Mouse (Mus musculus): Measurements from ENCODE around the gene Znhit1.

The Znhit1 gene

DNA sequence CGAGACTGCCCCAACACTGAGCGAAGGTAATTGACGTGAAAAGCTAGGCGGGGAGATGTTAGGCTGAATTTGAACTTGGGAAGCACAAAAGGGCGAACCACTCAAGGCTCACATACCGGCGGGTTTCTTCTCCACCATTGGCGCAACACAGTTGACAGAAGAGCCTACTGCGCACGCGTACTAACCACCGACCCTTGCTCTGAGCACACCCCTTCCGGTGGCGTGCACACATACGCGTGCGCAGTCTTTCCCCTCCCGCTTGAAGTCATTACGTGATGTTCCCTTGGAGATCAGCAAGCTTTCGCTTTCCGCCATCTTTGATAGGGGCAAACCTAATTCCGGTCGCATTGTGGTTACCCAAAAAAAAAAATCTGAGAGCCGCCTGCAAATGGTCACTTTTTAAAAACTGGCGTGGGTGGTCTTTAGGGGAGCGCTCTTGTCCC, 1.1 kb downstream of the Znhit1 start, which contains the start of gene Plod3:
Gene Plod3 (plus strand): TSS at position 325 of the 443 bp plus-strand sequence.
- peak; percentile 88 for DNase-seq (ENCODE audit: low spot score)

DNA sequence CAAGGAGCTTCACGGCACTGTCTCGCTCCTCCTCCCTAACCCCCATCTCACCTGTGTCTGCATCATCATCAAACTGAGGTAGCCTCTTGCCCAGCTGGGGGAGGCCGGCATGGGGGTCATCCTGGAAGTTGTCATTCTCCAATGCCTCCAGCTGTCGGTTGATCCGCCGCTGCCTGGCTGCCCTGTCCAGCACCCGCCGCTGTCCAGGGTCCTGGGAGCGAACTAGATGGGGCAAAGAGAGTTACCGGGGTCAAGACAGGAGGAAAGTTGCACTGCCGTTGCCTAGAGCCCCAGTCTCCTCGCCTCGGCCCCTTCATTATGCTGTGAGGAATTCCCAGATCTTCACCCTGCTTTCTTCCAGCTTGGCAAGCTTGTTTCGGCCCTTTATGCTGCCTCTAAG, 3.0 kb downstream of the Znhit1 start:
- no peak for DNase-seq (ENCODE audit: low spot score)

DNA sequence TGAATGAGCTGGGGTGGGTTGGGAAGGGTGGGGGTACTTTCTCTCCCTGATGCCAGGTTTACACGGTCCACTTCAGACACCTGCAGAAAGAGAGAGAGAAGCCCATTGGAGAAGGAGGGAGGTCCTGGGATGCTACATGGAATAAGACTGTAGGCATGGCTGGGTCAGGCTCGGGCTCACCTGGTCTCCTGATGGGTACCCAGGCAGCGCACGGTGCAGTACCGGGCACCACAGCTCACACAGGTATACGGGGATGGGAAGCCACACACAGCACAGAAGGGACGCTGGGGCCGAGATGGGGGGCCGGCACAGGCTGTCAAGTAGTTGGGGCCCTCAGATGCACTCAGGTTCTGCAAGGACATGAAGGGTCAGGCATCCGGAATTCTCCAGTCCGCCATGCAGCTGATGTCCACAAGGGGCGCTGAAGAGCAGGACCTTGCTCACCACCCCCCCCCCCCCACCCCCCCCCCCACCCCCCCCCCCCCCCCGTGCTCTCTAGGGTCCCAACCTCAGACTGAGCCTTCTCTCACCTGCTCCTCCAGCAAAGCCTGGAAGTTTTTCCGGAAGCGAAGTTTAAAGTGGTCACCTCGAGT, 5.4 kb downstream of the Znhit1 start:
- DNase-seq (ENCODE audit: low spot score), result no peak

DNA sequence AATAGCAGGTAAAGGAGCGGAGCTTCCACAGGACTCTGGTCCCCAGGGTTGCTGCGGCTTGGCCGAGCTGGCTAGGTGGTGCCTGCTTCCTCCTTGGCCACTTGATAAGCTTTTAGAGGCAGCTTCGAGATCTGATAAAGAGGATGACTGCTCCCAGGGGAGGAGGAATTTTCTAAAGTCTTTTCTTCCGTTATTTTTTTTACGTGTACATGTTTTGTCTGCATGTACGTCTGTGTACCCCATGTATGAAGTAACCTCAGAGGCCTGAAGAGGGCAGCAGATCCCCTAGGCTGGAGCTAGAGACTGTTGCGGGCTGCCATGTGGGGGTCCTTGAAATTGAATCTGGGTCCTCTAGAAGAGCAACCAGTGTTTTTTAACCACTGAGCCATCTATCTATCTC, 6.8 kb downstream of the Znhit1 start:
- no peak for DNase-seq (ENCODE audit: low spot score)

DNA sequence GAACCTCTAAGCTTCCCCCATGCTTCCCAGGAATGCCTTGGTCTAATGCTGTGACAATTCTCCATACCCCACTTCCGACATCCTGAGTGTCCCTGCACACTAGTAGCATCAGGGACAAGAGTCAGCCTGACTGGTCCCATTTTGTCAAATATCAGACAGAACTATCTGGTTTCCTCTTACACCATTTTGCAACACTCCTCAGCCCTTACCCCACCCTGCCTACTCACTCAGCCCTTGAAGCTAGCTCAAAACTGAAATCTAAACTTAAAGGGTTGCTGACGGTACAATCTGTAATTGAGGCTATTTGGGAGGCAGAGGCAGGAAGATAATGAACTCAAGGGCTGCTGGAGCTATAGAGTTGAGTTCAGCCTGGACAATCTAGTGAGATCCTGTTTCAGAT, 8.1 kb downstream of the Znhit1 start:
- DNase-seq (ENCODE audit: low spot score), result no peak

DNA sequence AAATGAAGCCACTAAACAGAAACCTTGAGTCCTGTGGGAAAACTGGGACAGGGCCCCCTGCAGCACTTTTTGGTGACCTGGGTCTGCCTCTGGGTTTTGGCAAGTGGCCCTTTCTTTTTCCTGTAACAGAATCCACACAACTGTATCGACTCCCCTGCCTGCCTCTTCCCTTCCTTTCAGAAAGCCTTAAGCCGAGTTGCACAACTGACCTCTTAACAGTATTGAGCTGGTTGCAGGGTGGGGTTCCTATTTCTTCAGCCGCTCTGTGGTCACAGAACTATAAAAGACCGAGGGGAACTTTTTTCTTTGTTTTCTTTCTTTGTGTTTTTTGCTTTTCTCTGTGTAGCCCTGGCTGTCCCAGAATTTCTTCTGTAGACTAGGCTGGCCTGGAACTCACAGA, 10.1 kb downstream of the Znhit1 start:
- no peak for DNase-seq (ENCODE audit: low spot score)

DNA sequence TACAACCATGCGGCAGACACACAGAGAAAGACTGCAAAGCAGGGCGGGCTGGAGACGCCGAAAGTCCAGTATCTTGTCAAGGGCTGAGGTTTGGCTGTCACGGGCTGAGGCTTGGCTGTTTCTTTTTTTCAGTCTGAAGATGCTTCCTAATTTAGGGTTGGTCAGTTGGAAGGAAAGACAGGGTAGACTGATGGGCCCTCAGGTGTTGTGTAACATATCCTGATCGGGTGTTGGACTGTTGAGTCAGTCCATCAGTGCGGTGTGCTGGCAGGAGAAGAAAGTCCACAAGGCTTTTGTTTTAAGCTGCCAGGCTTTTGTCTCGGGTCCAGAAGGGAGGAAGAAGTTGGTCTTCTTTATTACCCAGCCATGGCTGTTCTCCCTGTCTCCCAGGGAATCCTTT, 14.2 kb downstream of the Znhit1 start:
- DNase-seq (ENCODE audit: low spot score), result no peak

DNA sequence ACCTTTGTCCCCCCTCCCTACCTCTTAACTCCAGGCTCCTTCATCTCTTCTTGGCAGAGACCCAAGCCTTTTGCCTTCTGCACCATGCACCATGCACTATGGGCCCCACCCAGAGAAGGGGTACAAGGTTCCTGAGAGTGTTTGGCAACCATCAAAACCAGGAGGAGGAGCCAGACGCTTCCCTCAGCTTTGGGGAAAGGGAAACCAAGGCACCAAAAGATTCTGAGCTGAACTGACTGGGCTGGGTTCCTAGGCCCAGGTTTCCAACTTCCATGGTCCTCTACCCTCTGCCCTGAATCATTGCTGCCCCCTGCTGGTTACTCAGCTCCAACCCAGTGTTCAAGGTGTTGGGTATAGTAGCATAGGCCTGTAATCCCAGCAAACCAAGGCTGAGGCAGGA, 17.1 kb downstream of the Znhit1 start:
- no peak for DNase-seq (ENCODE audit: low spot score)

DNA sequence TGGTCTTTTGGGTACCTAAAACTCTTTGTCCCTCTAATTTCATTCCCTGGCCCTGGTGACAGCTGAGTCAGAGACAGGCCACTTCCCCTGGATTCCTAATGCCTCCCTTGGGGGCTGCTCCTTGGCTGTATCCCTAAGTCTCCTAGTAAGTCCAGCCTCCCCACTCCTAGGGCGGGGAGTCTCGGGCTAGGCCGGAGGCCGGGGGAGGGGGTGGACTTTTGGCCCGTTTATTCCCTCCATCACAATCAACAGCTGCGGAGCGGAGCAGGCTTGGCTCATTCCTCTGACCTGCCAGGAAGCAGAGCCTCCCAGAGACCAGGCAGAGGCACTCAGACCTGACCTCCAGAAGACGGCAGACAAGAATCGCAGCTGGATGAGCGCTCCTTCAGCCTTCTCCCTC, 20.2 kb downstream of the Znhit1 start:
- DNase-seq (ENCODE audit: low spot score), result no peak

DNA sequence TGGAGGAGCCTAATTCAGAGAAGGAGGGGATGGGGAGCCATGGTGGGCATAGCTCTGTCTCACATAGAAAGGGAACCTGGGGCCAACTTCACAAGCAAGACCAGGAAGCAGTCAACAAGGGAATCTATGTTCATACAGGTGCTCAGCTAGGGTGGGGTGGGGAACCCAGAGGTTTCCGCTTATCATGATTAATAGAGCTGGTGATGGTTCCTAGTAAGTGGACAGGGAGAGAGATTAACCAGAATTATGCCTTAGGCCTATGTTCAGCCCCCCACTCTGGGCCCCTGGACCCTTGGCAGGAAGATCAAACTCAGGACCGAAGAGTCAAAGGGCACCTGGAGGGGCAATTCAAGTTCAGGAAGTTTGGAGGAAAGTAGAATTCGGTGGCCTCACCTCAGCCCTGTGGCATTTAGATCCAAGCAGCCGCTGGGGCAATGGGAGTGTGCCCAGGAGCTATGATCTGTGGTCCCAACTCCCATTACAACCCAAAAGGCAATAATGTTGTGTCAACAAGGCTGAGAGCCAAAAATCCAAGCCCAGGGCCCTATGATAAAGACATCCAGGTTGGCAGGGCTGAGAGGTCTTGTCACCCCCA, 20.9 kb downstream of the Znhit1 start:
- DNase-seq (ENCODE audit: low spot score), result no peak

DNA sequence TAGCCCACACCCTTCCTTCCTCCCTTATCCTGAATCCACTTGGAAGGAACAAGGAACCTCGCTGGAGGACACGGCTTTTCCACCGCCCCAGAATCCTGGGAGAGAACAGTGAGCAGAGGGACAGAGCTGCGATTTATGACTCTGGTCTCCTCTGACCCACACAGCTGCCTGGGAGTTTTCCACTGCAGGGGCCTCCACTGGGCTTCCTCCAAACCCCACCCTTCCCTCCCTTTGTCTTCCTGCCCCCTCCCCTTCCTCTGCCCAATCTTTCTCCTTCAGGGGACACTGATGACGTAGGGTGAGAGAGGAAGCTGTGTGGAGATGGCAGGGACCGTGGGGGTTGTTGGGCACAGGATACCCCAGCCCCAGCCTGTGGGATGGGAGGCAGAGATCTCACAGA, 21.5 kb downstream of the Znhit1 start, which contains the start of gene Cldn15:
Gene Cldn15 (plus strand): TSS at position 286 of the 400 bp plus-strand sequence.
- no peak for DNase-seq (ENCODE audit: low spot score)

DNA sequence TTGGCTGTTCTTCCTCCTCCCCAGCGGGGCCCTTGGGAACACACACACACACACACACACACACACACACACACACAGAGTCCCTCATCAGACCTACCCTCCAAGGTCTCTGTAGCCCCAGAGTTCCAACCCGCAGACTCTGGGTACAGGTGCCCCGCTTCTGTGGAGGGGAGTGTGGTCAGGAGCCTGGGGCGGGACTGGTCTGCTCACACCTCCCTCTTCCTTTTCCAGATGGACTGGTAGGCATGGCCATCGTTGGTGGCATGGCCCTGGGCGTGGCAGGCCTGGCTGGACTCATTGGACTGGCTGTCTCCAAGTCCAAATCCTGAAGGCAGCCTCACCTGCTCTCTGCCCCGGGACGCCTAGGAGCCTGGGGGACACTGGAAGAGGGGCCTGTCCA, 22.1 kb downstream of the Znhit1 start:
- no peak for DNase-seq (ENCODE audit: low spot score)

DNA sequence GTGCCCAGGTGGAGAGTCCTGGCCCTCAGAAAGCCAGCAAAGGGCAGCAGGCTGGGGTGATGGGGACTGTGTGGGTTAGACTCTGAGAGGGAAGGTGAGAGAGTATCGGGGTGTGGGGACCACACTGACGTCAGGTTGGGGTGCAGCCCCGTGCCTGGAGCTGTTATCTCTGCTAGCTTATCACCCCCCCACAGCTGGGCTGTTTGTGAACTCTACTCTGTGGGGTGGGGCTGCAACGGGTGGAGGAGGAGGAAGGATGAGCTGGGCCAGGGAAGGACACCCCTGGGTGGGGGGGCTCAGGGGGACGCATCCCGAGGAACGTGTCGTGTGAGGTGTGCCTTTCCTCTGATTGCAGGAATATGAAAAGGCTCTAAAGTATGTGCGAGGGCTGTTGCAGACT, 22.6 kb downstream of the Znhit1 start:
- no peak for DNase-seq (ENCODE audit: low spot score)

DNA sequence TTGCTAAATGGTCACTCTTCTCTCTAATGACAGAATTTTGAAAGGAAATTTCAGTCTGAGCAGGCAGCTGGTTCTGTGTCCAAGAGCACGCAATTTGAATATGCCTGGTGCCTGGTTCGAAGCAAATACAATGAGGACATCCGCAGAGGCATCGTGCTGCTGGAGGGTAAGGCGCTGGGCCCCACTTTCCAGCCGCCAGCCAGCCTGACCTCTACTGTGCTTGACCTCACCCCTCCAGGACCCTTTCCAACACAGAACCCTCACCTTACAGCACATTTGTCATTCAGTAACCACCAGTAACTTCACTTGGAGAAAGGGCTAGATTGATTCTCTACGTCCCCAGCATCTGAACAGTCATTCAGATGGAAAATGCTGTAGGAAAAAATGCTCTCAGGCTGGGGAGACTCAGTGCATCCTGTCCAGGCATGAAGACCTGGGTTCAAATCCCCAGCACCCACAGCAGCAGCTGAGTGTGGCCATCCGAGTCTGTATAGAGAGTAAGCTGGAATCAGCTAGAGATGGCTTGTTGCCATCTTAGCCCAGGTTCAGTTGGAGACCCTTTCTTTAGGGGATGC, 24.8 kb downstream of the Znhit1 start:
- no peak for DNase-seq (ENCODE audit: low spot score)

DNA sequence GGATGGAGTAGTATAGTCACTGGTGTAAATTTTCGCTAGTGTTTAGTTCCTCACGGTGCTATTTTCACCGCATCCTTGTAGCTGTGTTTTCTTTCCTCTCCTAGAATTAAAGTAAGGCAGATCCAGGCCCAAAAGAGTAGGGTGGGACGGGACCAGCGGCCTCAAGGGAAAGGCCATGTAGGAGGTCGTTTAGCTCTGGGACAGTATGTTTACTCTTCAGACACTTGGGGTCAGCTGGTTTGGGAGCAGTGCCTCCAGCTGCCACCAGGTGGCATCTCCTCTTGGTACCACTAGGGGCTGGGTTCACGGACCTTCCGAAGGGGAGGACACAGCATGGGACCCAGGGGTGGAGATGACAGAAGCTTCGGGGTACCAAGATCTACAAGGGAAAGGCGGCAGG, 25.3 kb downstream of the Znhit1 start:
- peak; percentile 71 for DNase-seq (ENCODE audit: low spot score)

DNA sequence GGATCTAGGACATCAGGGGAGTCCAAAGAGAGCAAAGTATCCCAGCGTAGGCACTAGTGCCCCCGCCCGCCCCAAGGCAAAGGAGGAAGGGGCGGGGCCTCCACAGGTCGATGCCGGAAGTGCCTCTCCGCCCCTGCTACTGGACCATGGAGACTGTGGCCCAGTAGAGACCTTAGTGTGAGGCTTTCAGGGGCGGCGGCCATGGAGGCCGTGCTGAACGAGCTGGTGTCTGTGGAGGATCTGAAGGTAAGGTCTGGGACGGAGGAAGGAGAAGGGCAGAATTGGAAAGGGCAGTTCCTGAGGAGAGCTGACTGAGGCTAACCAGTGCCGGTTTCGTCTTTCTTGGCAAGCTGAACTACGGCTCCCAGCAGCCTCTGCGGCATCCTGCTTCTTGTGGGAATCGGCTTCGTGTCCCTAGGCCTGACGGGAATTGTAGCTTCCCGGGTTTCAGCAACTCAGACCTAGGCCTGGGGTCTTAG, 25.8 kb downstream of the Znhit1 start:
- peak; percentile 86 for DNase-seq (ENCODE audit: low spot score)

DNA sequence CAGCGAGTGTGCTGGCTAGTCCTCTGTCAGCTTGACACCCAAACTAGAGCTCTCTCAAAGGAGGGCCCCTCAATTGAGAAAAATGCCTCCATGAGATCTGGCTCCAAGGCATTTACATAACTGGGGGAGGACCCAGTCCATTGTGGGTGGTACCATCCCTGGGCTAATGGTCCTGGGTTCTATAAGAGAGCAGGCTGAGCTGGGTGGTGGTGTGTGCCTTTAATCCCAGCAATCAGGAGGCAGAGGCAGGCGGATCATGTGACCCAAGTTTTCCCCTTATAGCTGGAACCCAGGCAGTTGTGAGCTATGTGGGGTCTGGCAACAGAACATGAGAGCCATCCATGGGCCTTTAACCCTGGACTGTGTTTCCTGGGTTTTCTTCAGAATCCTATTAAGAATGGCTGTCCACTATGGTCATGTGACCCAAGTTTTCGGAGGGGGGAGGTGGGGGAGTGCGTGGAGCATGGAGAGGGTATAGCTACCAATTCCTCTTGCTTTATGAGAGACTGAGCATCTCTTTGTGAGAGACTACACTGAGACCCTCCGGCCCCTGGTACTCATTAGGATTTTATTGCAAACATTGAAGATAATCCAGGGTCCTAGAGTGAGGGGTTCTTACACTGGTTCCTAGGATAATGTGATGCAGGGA, 26.4 kb downstream of the Znhit1 start:
- DNase-seq (ENCODE audit: low spot score), result no peak

DNA sequence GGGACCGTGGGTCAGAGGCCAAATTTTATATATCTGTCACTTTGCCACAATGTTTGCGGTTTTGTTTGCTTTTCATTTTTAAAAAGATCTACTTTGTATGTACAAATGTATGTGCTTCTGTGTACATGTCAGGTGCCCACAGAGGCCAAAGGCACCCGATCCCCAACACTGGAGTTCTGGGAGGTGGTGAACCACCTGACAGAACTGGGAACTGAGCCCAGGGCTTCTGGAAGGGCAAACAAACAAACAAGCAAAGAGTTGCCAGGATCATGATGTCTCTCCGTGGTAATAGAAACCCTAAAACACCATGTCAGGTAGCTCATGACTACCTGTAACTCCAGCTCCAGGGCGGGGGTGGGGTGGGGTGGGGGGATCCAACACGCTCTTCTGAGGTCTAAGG, 27.8 kb downstream of the Znhit1 start:
- no peak for DNase-seq (ENCODE audit: low spot score)

DNA sequence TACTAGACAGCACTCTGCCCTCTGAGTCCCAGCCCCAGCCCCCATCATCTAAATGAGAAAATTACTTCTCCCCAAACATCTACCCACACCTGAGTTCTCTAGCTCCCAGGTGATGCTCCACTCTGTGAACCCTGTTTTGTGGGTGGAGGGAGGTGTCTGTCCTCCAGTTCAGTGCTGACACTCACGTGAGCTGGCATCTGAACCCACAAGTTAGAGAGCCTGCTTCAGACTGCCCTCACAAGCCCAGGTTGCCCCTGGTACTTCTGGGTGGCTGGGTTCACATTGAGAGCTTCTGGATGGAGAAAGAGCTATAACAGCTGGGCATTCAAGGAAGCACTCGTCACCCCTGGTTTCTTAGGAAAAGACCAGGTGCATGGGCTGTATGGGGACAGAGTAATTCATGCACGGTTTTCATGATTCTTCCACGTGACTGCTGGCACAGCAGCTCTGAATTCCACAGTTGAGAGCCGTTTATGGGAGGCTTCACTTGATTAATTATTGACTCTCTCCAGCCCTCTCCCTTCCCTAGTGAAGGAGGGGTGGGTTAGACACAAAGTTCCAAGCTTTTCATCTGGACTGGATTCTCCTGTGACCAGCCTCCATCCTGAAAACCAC, 28.7 kb downstream of the Znhit1 start:
- no peak for DNase-seq (ENCODE audit: low spot score)

DNA sequence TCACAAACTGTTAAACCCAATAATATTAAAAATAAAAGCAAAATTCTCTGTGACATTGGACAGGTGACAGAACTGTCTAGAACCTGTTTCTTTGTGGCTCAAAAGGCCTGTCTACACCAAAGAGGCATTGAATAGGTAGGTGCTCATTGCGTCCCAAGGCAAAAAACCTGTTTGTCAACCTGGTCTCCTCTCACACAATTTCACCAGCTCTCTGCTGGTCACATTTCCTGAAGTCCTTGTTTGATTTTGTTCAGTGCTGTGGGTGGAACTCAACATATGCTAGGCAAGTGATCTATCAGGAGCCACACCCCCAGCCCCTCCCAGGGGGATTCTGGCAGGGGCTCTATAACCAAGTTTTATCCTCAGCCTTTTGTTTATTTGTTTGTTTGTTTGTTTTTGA, 30.6 kb downstream of the Znhit1 start:
- DNase-seq (ENCODE audit: low spot score), result no peak

DNA sequence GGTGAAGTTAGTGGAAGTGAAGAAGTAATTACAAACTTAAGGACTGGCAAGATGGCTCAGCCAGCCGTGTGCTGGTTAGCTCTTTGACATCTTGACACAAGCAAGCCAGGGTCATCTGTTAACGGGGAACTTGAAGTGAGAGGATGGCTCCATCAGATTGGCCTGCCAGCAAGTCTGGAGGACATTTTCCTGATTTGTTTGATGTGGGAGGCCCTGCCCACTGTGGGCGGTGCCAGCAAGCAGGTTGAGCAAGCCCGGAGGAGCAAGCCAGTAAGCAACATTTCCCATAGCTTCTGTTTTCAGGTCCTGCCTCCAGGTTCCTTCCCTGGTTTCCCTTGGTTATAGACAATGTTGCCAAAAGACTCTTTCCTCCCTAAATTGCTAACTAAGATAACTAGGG, 32.2 kb downstream of the Znhit1 start:
- DNase-seq (ENCODE audit: low spot score), result no peak

DNA sequence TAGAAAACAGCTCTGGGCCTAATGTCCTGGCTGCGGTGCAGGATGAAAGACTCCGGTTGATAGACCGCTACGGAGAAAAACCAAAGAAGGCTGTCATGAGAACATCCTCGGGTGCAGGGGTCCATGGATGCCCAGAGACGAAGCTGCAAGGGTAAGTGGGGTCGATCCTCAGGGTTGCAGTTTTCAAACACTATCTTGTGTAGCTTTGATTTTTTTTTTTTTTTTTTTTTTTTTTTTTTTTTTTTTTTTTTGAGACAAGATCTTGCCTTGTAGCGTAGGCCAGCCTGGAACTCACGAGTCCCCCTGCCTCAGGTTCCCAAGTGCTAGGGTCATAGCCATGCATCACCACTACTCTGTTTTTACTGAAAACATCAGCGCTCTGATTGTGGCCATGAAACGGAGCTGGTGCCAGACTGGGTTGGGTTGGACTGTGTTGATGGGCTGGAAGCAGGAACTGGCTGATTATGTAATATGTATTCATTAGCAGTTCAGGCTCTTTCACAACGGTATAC, 34.3 kb downstream of the Znhit1 start:
- DNase-seq (ENCODE audit: low spot score), result peak; percentile 52
